Mouse (Mus musculus): ENCODE measurements at regions not wholly inside any gene's neighbourhood (a gene's known extent, or its start where the extent isn't known, plus 50 kb on each side); places are given as distances from the start of the nearest gene placed in this dataset.

GRCm38 (mm10) chr5:148615706-148616366, 63.2 kb upstream of the Ubl3 start:
- 66% methylated on average over 10 of the region's 10 CpGs for WGBS
- no peaks in the 10 kb centered on the region; the same call in 1 of the 2 replicates for H3K4me1 ChIP-seq (ENCODE audit: control insufficient read depth, insufficient read depth, low read length)
- H3K4me3 ChIP-seq (replicated peaks; ENCODE audit: control insufficient read depth, low read depth, low read length): no peak overlapping the region
- no peak overlapping the region for H3K27ac ChIP-seq (ENCODE audit: control insufficient read depth, insufficient read depth, low read depth, low read length, poor library complexity)
- no peak for TF ChIP-seq CTCF (IDR thresholded peaks at IDR 0.05; ENCODE audit: control insufficient read depth, insufficient read depth, low read length)
- TF ChIP-seq POLR2A (IDR thresholded peaks at IDR 0.05; ENCODE audit: borderline replicate concordance, control insufficient read depth, low read depth, low read length): no peak

DNA sequence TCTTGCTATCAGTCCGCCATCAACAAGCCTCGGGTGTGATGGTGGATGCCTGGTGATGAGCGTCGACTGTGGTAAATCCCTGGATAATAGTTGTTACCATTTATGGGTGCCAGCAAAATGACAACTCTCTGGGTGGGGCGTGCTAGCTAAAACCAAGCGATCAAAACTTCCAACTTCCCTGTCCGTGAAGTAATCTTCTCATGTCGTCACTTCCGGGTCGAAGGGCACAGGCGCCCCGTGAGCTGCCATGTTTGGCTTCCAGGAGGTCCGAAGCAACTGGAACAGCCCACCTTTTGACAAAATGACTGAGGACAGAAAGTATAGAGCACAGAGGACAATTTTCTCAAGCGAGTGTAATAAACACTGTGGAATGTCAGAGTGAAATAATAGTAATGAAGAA, 62.5 kb upstream of the Ubl3 start:
- TF ChIP-seq POLR2A (IDR thresholded peaks at IDR 0.05; ENCODE audit: borderline replicate concordance, control insufficient read depth, low read depth, low read length): no peak
- 87% methylated on average over 14 of the region's 14 CpGs for WGBS
- Histone ChIP-seq H3K4me3 (replicated peaks; ENCODE audit: control insufficient read depth, low read depth, low read length) (no peak overlapping the region), H3K4me1 (ENCODE audit: control insufficient read depth, insufficient read depth, low read length) (no peaks in the 10 kb centered on the region; the same call in 1 of the 2 replicates), H3K27ac (ENCODE audit: control insufficient read depth, insufficient read depth, low read depth, low read length, poor library complexity) (no peak overlapping the region)

DNA sequence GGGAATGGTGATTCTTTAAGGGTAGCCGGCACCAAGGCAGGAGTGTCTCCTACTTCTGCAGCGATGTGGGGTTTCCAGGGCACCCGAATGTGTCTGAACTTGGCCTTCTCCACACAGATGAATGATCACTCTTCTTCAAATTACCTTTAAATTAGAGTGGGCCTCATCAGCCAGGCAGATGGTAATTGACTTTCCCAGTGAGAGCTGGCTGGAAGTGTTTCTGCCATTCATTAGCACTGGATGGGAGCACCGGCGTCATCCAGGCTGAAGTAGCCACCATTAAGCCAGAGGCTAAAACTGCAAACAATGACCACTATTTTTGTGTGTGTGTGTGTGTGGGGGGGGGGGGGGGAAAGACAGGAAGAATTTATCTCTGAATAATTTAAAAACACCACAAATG, 58.7 kb upstream of the Ubl3 start:
- TF ChIP-seq POLR2A (IDR thresholded peaks at IDR 0.05; ENCODE audit: borderline replicate concordance, control insufficient read depth, low read depth, low read length): no peak
- TF ChIP-seq CTCF (IDR thresholded peaks at IDR 0.05; ENCODE audit: control insufficient read depth, insufficient read depth, low read length): no peak
- Histone ChIP-seq H3K27ac (ENCODE audit: control insufficient read depth, insufficient read depth, low read depth, low read length, poor library complexity) (no peak overlapping the region), H3K4me1 (ENCODE audit: control insufficient read depth, insufficient read depth, low read length) (no peaks in the 10 kb centered on the region; the same call in 1 of the 2 replicates), H3K4me3 (replicated peaks; ENCODE audit: control insufficient read depth, low read depth, low read length) (no peak overlapping the region)
- 87% methylated on average over 5 of the region's 5 CpGs for WGBS

- Histone ChIP-seq H3K27ac (ENCODE audit: control insufficient read depth, insufficient read depth, low read depth, low read length, poor library complexity) (no peak overlapping the region), H3K4me1 (ENCODE audit: control insufficient read depth, insufficient read depth, low read length) (no peaks in the 10 kb centered on the region; the same call in 1 of the 2 replicates), H3K4me3 (replicated peaks; ENCODE audit: control insufficient read depth, low read depth, low read length) (no peak overlapping the region)
- 85% methylated on average over 9 of the region's 9 CpGs for WGBS
- TF ChIP-seq POLR2A (IDR thresholded peaks at IDR 0.05; ENCODE audit: borderline replicate concordance, control insufficient read depth, low read depth, low read length): no peak
- no peak for TF ChIP-seq CTCF (IDR thresholded peaks at IDR 0.05; ENCODE audit: control insufficient read depth, insufficient read depth, low read length)
Observed at GRCm38 (mm10) chr5:148609506-148609880, 56.9 kb upstream of the Ubl3 start.

- TF ChIP-seq POLR2A (IDR thresholded peaks at IDR 0.05; ENCODE audit: borderline replicate concordance, control insufficient read depth, low read depth, low read length): no peak
- no peak for TF ChIP-seq CTCF (IDR thresholded peaks at IDR 0.05; ENCODE audit: control insufficient read depth, insufficient read depth, low read length)
- H3K4me3 ChIP-seq (replicated peaks; ENCODE audit: control insufficient read depth, low read depth, low read length): no peak overlapping the region
- H3K27ac ChIP-seq (ENCODE audit: control insufficient read depth, insufficient read depth, low read depth, low read length, poor library complexity): no peak overlapping the region
- H3K4me1 ChIP-seq (ENCODE audit: control insufficient read depth, insufficient read depth, low read length): no peaks in the 10 kb centered on the region; the same call in 1 of the 2 replicates
- 85% methylated on average over 13 of the region's 13 CpGs for WGBS
Observed at GRCm38 (mm10) chr5:148608857-148609505, 56.4 kb upstream of the Ubl3 start.

- TF ChIP-seq POLR2A (IDR thresholded peaks at IDR 0.05; ENCODE audit: borderline replicate concordance, control insufficient read depth, low read depth, low read length) (no peak), CTCF (IDR thresholded peaks at IDR 0.05; ENCODE audit: control insufficient read depth, insufficient read depth, low read length) (no peak)
- WGBS: 69% methylated on average over 9 of the region's 9 CpGs
- Histone ChIP-seq H3K4me3 (replicated peaks; ENCODE audit: control insufficient read depth, low read depth, low read length) (no peak overlapping the region), H3K27ac (ENCODE audit: control insufficient read depth, insufficient read depth, low read depth, low read length, poor library complexity) (no peak overlapping the region), H3K4me1 (ENCODE audit: control insufficient read depth, insufficient read depth, low read length) (no peaks in the 10 kb centered on the region; the same call in 1 of the 2 replicates)
Observed at GRCm38 (mm10) chr5:148608178-148608577, 55.6 kb upstream of the Ubl3 start.

GRCm38 (mm10) chr5:148605730-148606129, 53.1 kb upstream of the Ubl3 start:
- Histone ChIP-seq H3K27ac (ENCODE audit: control insufficient read depth, insufficient read depth, low read depth, low read length, poor library complexity) (no peak overlapping the region), H3K4me1 (ENCODE audit: control insufficient read depth, insufficient read depth, low read length) (no peaks in the 10 kb centered on the region), H3K4me3 (replicated peaks; ENCODE audit: control insufficient read depth, low read depth, low read length) (no peak overlapping the region)
- no peak for TF ChIP-seq CTCF (IDR thresholded peaks at IDR 0.05; ENCODE audit: control insufficient read depth, insufficient read depth, low read length)
- TF ChIP-seq POLR2A (IDR thresholded peaks at IDR 0.05; ENCODE audit: borderline replicate concordance, control insufficient read depth, low read depth, low read length): no peak
- 86% methylated on average over 8 of the region's 8 CpGs for WGBS
